Mouse (Mus musculus) frontal cortex, postnatal 14 days (tissue): ENCODE measurements around the gene Fam168b.
A peak's percentile ranks its signal among the peaks of the same experiment; 100 is the strongest.

ENCODE experiments used
- DNase-seq, 2 experiments: peaks; one replicate each; pipeline ENCODE4 v3.0.0; 2022; ENCODE audit warnings: low spot score in 2 of 2

The Fam168b gene

DNA sequence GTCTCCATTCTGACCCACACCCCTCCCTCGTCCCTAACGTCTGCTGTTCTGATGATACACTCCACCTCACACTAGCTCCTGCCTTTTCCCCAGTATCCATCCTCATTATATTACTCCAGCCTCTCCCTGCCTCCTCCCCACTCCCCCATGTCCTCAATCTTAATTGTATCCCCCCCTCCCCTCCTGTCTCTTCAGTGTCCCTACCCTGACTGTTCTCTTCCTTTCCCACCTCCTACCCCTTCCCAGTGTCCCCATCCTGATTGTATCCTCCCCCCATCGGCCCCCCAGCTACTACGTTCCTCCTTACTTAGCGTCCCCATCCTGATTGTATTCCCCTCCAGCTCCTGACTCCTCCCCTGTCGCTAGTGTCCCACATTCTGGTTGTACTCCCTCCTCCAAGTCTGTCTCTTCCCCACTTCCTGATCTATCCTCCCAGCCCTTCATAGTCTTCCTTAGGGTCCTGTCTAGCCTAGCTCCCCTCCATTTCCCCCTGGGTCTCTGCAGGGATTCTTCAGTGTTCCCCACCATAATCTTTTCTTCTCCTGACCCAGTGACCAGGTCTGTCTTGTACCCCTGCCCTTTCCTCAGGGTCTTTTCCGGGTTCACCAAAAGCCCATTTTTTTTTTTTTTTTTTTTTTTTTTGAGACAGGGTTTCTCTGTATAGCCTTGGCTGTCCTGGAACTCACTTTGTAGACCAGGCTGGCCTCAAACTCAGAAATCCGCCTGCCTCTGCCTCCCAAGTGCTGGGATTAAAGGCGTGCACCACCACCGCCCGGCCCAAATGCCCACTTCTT is 7.7 kb upstream of the Fam168b start:
- DNase-seq, result no peak

DNA sequence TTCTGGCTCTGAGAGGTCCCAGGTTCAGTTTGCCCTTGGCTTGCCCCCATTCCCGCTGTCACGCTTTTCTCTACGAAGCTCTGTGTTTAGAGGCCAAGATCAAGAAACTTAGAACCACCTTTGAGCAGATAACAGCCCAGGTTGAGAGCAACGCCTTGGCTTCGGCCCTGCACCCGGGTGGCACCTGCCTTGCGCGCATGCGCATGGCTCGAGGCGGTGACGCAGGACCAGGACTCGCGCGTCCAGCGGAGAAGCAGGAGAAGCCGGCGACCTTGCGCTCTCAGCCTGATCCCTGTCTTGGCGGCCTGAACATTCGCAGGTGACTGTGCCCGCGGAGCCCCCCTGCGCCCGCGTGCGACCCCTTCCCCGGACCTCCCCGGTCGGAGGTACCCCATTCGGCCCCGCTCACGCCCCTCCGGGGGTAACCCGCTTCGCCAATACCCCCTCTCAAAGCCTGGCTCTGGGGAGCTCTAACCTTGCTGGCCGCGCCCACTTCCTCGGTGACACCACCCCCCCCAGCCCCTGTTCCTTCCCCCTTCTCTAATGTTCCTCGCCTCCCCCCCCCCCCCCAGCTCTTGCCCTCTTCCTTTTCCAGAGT is 7.0 kb upstream of the Fam168b start, which contains the start of gene Plekhb2:
TSS of gene Plekhb2 (plus strand) at position 232 of the 598 bp plus-strand sequence.
- peak; percentile 70 to 82 for DNase-seq

GRCm38 (mm10) chr1:34847070-34847469 is 4.2 kb upstream of the Fam168b start:
- no peak for DNase-seq

DNA sequence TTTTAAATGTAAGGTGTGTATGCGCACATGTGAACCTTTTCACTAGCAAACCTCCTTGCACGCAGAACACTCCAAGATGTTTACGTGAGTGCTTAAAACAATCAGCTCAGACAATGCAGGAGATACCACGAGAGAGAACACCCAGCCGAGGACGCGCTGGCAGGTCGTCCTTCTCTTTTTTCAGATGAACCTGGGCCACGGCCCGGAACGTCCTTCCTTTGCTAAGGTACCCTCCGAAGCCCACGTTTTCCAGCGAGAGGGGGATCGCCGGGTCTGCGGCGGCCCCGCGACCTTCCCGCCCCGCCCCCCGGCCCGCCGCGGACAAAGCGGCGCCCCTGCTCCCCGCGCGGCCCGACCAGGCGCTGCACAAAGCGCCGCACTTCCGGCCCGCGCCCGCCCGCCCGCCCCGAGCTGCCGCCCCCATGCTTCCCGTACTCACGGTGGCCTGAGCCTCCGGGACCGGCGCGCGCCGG is 440 bp downstream of the Fam168b start:
- DNase-seq, result no peak

- no peak for DNase-seq
Observed at GRCm38 (mm10) chr1:34841709-34842388, 1.0 kb downstream of the Fam168b start.

DNA sequence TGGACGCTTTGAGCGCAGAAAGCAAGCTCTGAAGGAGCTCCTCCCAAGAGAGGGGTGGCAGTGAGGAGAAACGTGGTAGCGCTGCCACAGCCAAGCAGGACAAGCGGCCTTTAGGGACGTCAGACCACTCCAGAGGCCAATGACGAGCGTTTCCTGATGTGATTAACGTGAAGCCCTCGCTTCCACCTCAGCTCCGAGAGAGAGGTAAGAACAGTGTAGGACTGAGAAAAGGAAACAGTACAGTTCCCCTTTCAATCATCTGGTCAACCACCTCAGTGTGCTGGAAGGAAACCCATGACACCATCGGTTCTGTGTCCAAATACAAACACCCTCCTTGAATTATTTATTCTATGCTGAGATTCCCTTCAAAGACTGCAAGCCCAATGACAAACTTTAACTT is 3.6 kb downstream of the Fam168b start:
- no peak for DNase-seq

DNA sequence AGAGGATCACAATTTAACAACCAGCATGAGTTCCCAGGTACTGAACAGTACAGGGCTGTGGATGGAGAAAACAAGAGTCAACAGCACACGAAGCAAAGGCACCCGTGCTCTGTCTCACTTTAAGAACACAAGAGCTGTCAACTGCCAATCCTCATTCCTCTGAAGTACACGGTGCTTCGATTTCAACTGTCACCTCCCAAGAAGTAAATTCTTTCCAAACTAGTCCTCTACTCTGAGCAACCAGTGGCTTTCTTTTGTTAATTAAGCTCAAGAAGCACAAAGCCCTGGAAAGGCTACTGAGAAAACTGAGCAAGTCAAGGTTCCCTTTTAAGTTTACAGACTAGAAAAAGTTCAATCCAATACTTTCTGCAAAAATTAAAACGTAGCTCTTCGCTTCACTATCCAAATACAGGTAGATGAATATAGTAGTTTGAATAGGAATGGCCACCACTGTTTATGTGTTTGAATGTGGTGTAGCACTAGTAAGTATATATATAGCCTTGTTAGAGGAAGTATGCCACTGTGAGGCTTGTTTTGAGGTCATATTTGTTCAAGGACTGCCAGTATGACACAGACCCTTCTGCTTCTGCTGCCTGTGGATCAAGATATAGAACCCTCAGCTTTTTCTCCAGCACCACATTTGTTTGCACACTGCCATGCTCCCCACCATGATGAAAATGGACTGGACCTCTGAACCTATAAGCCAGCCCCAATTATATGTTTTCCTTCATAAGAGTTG is 4.7 kb downstream of the Fam168b start:
- no peak for DNase-seq

- no peak for DNase-seq
Observed at GRCm38 (mm10) chr1:34834904-34835303, 8.0 kb downstream of the Fam168b start.

DNA sequence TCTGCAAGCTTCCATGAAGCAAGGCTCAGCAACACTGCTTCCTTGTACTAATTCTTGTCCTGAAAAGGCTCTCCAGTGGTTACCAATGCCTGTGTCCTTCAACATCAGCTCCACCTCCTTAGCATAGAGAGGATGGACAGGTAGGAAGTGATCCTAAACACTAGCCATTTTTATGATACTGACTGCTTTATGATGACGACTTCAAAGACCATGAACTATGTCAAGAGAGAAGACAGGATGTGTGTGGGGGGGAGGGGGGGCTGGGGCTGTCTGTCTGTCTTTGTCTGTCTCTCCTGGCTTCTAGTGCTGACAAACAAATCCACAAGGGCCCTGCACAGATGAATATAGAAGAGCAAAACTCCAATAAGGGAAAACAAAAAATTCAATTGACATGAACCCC is 11.5 kb downstream of the Fam168b start:
- no peak for DNase-seq

DNA sequence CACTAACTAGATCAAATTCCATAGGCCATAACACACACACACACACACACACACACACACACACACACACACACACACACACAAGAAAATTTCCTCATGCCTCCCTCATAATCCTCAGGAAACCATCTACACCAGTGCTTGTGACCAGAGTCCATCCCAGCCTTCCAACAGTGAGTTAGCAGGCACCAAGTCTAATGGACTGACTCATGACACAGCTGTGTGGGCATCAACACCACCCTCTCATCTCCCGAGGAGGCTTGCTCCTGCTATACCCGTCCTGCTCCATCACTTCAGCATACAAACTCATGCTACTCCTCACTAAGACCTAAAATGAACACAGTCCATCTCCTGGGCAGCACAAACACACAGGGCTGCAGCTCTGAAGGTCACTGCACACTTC is 11.9 kb downstream of the Fam168b start:
- DNase-seq, result no peak

GRCm38 (mm10) chr1:34828528-34829294 is 14.2 kb downstream of the Fam168b start:
- DNase-seq, result no peak

DNA sequence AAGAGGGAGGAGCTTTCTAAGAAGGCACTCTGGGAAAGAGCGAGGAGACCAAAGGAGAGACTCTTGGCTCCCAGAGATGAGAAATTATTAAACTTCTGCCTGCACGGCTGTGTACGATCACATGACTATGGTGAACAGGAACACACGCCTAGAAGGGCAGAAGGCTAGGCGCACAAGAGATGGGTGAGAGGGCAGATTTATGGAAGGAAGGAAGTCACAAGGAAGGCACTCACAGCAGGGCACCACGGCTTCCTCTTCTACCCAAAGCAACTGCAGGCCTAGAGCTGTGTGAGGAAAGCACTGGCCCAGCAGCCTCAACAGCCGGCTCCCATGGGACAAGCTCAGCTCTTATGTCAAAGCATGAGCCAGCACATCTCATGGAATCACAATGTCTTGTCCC is 15.0 kb downstream of the Fam168b start:
- DNase-seq, result no peak

DNA sequence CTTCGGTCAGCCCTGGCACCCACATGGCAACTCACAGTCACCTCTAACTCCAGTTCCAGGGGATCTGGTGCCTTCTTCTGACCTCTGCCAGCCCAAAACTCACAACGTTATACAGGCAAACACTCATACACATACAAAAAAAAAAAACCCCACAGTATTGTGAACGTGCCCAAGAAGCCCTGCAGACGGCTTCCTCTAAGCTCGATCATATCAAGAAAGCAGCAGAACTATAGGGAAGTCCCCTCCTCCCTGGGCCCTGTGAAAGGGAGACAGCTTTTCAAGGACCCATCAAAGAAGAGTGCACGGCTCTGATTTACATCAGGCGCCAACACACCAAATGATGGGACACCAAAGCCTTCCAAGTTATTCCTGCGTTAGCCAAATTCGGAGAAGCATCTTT is 17.0 kb downstream of the Fam168b start:
- no peak for DNase-seq

- DNase-seq, result no peak
Observed at GRCm38 (mm10) chr1:34824208-34824607, 18.7 kb downstream of the Fam168b start.

- no peak for DNase-seq
Observed at GRCm38 (mm10) chr1:34823353-34823752, 19.5 kb downstream of the Fam168b start.

DNA sequence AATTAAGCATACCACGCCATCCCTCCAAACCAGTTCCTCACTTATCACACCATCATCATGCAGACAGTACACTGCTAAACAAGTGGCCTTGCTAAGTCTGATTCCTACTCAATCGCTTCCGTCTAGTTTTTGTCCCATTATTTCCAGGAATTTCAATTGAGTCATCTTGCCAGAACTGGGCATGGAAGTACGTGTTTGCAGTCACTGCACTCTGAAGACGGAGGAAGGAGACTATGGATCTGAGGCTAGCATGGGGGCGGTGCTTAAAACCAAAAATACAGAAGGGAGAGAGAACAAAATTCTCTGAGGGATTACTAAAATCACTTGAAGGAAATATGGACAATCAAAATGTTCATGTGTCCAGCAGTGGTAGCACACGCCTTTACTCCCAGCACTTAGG is 20.1 kb downstream of the Fam168b start:
- DNase-seq, result no peak

GRCm38 (mm10) chr1:34822003-34822402 is 20.9 kb downstream of the Fam168b start:
- no peak for DNase-seq

DNA sequence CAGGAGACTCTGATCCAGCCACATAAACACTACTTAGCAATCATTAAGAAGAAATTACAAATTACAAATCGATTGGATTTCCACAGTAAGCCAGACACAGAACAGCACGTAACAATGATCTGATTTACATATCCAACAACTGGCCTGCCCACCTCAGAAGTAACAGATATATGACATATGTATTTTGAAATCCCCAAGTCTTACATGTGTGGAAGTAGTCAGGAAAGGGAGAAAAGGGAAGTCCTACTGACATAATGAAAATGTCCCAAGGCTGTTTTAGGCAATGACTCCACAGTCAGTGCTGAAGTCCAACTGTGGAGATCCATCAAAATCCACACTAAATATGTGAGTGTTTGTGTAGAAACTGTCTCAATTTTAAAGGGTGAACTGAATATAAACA is 21.5 kb downstream of the Fam168b start:
- DNase-seq, result no peak

DNA sequence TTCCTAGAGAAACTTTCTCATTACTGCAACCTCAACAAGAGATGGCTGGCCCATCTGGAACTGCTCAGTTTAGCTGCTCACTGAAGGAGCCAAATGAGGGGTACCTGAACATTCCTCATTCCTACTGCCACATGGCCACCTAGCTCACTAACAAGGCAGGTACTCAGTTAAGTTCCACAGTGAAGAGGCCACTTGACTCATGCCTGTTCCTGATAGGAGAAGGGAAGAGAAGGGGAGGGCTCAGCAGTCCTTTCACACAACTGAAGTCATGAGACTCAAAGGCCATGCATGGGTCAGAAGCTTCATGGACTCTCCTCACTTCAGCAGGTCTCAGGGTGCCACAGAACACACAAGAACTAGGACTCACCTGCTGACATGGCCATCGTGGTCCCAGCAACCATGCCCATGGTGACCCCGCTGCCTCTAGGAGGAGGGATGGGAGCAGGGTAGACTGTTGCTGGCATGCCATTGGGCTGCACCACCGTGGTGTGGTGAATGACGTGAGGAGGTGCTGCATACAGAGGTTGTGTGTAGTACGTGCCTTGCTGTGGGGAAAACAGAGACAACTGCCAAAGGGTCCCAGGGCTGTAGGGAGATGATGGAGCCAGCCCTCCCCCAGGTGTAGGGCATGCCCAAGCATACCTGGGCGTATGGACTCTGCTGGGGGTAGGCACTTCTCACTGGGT is 23.5 kb downstream of the Fam168b start:
- DNase-seq, result no peak

DNA sequence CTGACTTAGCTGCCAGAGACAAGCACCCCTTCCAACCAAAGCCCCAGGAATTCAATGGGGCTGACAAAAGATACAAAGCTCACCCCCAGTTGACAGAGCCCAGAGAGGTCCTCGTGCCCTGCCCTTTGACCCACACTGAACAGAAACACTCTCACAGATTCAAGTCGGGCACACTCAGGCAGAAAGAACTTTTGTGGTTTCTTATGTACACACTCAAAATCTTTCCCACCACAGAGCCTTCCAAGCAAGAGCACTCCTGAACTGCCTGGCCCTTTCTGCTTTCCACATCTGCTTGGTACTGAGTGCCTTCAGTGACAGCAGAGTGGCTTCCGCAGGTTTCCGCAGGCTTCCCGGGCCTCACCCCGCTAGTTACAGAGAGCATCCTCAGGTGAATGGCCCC is 27.0 kb downstream of the Fam168b start:
- no peak for DNase-seq
